Mouse (Mus musculus): ENCODE measurements around the gene Eif4g1.

The Eif4g1 gene

GRCm38 (mm10) chr16:20651076-20651946, 16.8 kb upstream of the Eif4g1 start, which contains the start of gene Psmd2:
Gene Psmd2, plus strand, starts transcription at chr16:20651652.
- DNase-seq (ENCODE audit: low read depth, low spot score): peak; percentile 90
- Histone ChIP-seq H3K36me3 (ENCODE audit: control insufficient read depth, insufficient read depth, low read length, poor library complexity, severe bottlenecking) (peaks cover 2% of the 10 kb centered on the region; the same call in 1 of the 2 replicates), H3K27me3 (ENCODE audit: control insufficient read depth, insufficient read depth, low read length, poor library complexity, severe bottlenecking) (no peaks in the 10 kb centered on the region)

DNA sequence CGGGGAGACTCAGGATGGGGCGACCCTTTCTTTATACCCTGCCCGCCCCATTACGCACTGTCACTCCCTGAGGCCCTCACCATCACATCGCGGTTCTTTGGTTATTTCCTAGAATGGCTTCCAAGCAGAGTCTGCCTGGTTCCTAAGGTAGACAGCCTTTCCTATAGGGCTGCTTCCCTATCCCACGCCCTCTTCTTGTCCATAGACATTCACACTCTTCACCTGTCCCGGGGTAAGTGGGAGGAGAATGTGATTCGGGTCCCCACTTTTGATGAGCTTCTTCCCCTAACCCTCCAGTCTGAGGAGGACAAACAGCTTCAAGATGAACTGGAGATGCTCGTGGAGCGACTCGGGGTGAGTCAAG, 16.2 kb upstream of the Eif4g1 start:
- H3K36me3 ChIP-seq (ENCODE audit: control insufficient read depth, insufficient read depth, low read length, poor library complexity, severe bottlenecking): peaks cover 4% of the 10 kb centered on the region; the same call in 1 of the 2 replicates
- DNase-seq (ENCODE audit: low read depth, low spot score): no peak

GRCm38 (mm10) chr16:20653315-20653714, 14.8 kb upstream of the Eif4g1 start:
- Histone ChIP-seq H3K27me3 (ENCODE audit: control insufficient read depth, insufficient read depth, low read length, poor library complexity, severe bottlenecking) (no peaks in the 10 kb centered on the region), H3K36me3 (ENCODE audit: control insufficient read depth, insufficient read depth, low read length, poor library complexity, severe bottlenecking) (peaks cover 8% of the 10 kb centered on the region; the same call in 1 of the 2 replicates)
- DNase-seq (ENCODE audit: low read depth, low spot score): no peak

More for the DNA sequence above, 16.2 kb upstream of the Eif4g1 start:
- no peaks in the 10 kb centered on the region for H3K27me3 ChIP-seq (ENCODE audit: control insufficient read depth, insufficient read depth, low read length, poor library complexity, severe bottlenecking)

GRCm38 (mm10) chr16:20657661-20658060, 10.5 kb upstream of the Eif4g1 start:
- no peak for DNase-seq (ENCODE audit: low read depth, low spot score)
- no peaks in the 10 kb centered on the region for H3K27me3 ChIP-seq (ENCODE audit: control insufficient read depth, insufficient read depth, low read length, poor library complexity, severe bottlenecking)
- H3K36me3 ChIP-seq (ENCODE audit: control insufficient read depth, insufficient read depth, low read length, poor library complexity, severe bottlenecking): peaks cover 16% of the 10 kb centered on the region; the same call in 1 of the 2 replicates

GRCm38 (mm10) chr16:20670291-20670690, 2.2 kb downstream of the Eif4g1 start:
- DNase-seq (ENCODE audit: low read depth, low spot score): no peak

DNA sequence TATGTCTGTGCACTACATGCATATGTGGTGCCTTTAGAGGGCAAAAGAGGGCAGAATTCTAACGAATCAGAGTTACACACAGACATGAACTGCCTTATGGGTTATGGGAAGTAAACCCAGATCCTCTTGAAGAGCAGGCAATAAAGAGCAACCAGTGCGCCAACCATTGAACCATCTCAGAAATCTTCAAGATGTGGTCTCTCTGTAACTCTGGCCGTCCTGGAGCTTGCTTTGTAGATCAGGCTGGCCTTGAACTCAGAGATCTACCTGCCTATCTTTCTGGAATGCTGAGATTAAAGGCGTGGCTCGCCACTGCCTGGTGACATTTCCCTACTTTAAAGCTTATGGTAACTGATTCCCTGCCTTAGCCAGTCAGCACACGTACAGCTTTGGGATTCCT, 3.8 kb downstream of the Eif4g1 start:
- DNase-seq (ENCODE audit: low read depth, low spot score): peak; percentile 47
- H3K27me3 ChIP-seq (ENCODE audit: control insufficient read depth, insufficient read depth, low read length, poor library complexity, severe bottlenecking): no peaks in the 10 kb centered on the region

More at GRCm38 (mm10) chr16:20670291-20670690, 2.2 kb downstream of the Eif4g1 start:
- Histone ChIP-seq H3K27me3 (ENCODE audit: control insufficient read depth, insufficient read depth, low read length, poor library complexity, severe bottlenecking) (no peaks in the 10 kb centered on the region), H3K36me3 (ENCODE audit: control insufficient read depth, insufficient read depth, low read length, poor library complexity, severe bottlenecking) (no peaks in the 10 kb centered on the region; the same call in 1 of the 2 replicates)

DNA sequence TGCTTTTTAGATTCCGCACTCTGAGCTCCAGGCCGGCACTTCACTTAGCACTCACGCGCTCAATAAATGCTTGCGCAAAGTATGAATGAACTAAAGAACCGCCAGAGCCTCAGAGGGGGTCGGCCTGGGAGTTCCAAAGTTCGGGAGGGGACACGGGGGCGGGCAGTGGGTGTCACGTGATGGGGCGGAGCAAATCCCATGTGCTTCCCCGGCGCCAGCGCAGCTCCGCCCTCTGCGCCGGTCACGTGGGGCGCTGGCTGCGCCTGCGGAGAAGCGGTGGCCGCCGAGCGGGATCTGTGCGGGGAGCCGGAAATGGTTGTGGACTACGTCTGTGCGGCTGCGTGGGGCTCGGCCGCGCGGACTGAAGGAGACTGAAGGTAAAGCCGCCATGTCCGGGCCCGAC, 4.4 kb downstream of the Eif4g1 start:
- no peaks in the 10 kb centered on the region for H3K27me3 ChIP-seq (ENCODE audit: control insufficient read depth, insufficient read depth, low read length, poor library complexity, severe bottlenecking)
- DNase-seq (ENCODE audit: low read depth, low spot score): peak; percentile 95
- peaks cover 3% of the 10 kb centered on the region for H3K36me3 ChIP-seq (ENCODE audit: control insufficient read depth, insufficient read depth, low read length, poor library complexity, severe bottlenecking)

More for the DNA sequence above, 3.8 kb downstream of the Eif4g1 start:
- H3K36me3 ChIP-seq (ENCODE audit: control insufficient read depth, insufficient read depth, low read length, poor library complexity, severe bottlenecking): peaks cover 3% of the 10 kb centered on the region

DNA sequence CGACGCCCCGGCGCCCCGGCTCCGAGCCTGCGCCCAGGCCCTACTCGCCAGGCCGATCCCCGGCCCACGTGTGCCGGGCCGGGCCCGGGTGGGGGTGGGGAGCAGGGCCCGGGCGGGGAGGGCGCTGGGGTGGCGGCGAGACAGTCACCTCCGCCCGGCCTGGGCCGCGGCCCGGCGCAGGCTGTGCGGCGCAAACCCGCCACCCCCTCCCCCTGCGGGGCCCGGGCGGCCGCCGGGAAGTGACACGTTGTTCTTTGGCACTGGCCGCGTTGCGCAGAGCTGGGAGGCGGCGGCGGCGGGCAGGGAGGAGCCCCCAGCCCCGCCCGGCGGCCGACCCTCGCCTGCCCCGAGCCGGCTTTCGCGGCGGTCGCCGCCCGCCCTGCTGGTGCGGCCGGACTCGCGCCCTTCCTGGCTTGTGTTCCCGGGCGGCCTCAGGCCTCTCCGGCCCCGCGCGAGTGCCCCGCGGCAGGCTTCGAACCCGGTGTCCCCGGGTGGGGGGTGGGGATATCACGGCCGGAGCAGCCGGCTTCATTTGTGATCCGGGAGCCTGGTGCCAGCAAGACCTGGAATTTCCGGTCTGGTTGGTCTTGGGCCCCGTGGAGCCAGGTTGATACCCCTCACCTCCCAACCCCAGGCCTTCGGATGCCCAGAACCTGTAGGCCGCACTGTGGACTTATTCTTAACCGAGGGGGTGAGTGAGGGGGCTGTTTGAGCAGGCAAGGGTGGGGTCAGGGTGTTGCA, 5.0 kb downstream of the Eif4g1 start:
- Histone ChIP-seq H3K27me3 (ENCODE audit: control insufficient read depth, insufficient read depth, low read length, poor library complexity, severe bottlenecking) (no peaks in the 10 kb centered on the region), H3K36me3 (ENCODE audit: control insufficient read depth, insufficient read depth, low read length, poor library complexity, severe bottlenecking) (peaks cover 6% of the 10 kb centered on the region)
- no peak for DNase-seq (ENCODE audit: low read depth, low spot score)

DNA sequence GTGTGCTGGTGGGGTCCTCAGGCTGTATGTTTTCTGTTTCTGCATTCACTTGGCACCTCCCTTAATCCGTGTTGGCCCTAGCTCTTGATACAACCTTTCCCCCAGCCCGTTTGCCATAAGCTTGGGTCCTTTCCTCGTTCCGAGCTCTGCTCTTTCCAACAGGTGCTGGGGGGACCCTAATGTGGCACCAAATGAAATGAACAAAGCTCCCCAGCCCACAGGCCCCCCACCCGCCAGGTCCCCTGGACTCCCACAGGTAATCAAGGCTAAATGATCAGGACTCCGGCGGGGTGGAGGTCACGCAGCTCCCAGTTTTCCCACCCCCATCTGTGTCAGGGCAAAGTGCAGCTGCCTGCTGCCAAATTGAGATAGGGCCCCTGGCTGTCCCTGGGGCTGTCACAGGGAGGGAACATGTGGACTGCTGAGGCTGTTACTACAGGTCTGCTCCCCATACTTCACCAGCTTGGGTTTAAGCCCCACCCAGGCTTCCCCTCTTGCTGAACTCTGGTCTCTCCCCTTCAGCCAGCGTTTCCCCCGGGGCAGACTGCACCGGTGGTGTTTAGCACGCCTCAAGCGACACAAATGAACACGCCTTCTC, 5.7 kb downstream of the Eif4g1 start:
- no peaks in the 10 kb centered on the region for H3K27me3 ChIP-seq (ENCODE audit: control insufficient read depth, insufficient read depth, low read length, poor library complexity, severe bottlenecking)
- peaks cover 9% of the 10 kb centered on the region for H3K36me3 ChIP-seq (ENCODE audit: control insufficient read depth, insufficient read depth, low read length, poor library complexity, severe bottlenecking)
- DNase-seq (ENCODE audit: low read depth, low spot score): peak; percentile 38

DNA sequence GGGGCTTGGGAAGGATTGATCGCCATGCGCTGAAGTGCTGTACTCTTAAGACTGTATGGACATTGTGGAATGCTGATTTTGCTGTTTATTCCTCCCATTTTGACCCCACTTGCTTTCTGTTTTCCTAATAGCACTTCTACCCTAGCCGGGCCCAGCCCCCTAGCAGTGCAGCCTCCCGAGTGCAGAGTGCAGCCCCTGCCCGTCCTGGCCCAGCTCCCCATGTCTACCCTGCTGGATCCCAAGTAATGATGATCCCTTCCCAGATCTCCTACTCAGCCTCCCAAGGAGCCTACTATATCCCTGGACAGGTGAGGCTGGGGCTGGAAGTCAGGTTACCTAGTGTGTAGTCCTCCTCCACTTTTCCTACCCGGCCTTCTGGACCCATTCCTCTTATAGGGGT, 7.1 kb downstream of the Eif4g1 start:
- Histone ChIP-seq H3K27me3 (ENCODE audit: control insufficient read depth, insufficient read depth, low read length, poor library complexity, severe bottlenecking) (no peaks in the 10 kb centered on the region), H3K36me3 (ENCODE audit: control insufficient read depth, insufficient read depth, low read length, poor library complexity, severe bottlenecking) (peaks cover 12% of the 10 kb centered on the region)
- no peak for DNase-seq (ENCODE audit: low read depth, low spot score)

- DNase-seq (ENCODE audit: low read depth, low spot score): no peak
- peaks cover 15% of the 10 kb centered on the region for H3K36me3 ChIP-seq (ENCODE audit: control insufficient read depth, insufficient read depth, low read length, poor library complexity, severe bottlenecking)
- H3K27me3 ChIP-seq (ENCODE audit: control insufficient read depth, insufficient read depth, low read length, poor library complexity, severe bottlenecking): no peaks in the 10 kb centered on the region
Measured at GRCm38 (mm10) chr16:20676702-20677101, 8.6 kb downstream of the Eif4g1 start.

DNA sequence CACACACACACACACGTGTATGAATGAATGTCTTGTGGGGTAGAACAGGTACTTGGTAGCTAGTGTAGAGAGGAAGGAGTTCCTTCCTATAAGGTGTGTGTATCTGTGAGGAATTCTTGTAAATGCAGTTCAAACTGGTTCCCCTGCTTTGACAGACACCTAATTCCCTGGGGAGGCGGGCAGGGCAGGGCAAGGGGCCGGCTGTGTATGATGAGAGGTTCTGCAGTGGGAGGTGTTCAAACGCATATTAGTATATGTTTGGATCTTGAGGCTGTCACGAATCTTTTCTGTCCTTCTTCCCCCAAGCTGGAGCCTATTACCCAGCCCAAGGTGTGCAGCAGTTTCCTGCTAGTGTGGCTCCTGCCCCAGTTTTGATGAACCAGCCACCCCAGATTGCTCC, 9.3 kb downstream of the Eif4g1 start:
- DNase-seq (ENCODE audit: low read depth, low spot score): no peak
- H3K27me3 ChIP-seq (ENCODE audit: control insufficient read depth, insufficient read depth, low read length, poor library complexity, severe bottlenecking): no peaks in the 10 kb centered on the region
- H3K36me3 ChIP-seq (ENCODE audit: control insufficient read depth, insufficient read depth, low read length, poor library complexity, severe bottlenecking): peaks cover 16% of the 10 kb centered on the region

DNA sequence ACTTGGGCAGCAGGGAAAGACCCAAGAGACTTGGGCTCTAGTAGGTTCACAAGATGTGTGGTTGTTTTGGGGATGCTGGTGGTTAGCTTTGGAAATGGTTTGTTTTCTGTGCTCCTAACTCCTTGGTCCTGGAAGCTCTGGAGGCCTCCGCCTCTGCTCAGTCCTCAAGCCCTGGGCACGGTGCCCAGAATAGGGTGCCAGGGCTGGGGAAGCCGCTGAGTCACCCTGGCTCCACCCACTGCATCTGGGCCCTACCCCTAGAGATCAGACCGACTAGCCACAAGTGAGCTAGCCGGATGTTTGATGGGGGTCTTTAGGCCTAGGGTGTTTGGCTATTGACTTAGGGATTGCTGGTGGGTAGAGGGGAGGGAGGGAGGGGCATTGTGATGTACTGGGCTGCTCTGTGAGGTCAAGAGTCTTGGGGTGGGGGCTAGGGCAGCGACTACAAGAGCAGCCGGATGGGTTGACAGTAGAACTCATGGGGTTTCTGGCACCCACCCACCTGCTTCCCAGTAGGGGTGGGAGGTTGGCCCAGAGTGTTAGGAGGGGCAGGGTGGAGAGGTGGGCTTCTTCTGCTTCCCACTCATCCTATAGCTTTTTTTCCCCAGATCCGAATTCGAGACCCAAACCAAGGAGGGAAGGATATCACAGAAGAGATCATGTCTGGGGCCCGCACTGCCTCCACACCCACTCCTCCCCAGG, 10.0 kb downstream of the Eif4g1 start:
- no peak for DNase-seq (ENCODE audit: low read depth, low spot score)
- Histone ChIP-seq H3K27me3 (ENCODE audit: control insufficient read depth, insufficient read depth, low read length, poor library complexity, severe bottlenecking) (no peaks in the 10 kb centered on the region), H3K36me3 (ENCODE audit: control insufficient read depth, insufficient read depth, low read length, poor library complexity, severe bottlenecking) (peaks cover 19% of the 10 kb centered on the region)

DNA sequence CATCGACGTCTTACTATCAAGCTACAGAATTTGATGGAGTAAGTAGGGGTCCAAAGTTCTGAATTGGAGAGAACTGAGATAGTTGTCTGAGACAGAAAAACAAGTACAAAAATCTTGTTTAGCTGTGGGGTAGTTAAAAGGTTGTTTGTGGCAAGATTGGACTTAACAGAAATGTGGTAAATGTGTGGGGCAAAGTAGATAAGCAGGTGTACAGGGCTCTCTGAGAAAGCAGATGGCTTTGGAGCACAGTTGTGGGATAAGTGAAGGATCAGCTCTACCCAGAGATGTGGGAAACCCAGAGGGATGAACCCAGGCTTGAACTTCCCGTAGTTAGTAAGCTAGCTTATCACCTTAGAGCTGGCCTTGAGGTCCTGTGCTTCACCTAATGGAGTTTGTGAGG, 22.7 kb downstream of the Eif4g1 start:
- peaks cover 21% of the 10 kb centered on the region for H3K36me3 ChIP-seq (ENCODE audit: control insufficient read depth, insufficient read depth, low read length, poor library complexity, severe bottlenecking)
- no peak for DNase-seq (ENCODE audit: low read depth, low spot score)

More for the DNA sequence above, 22.7 kb downstream of the Eif4g1 start:
- H3K27me3 ChIP-seq (ENCODE audit: control insufficient read depth, insufficient read depth, low read length, poor library complexity, severe bottlenecking): no peaks in the 10 kb centered on the region
